Mouse (Mus musculus) megakaryocyte, adult 5-6 weeks (primary cell): ENCODE results near the gene Ctxn1. TPM values are rescaled to one million over a fixed set of nuclear protein-coding genes. Genes with fewer than 3 reads are reported as not detected.

Source experiments
- ATAC-seq: 2 replicates; pipeline ENCODE4 v1.8.0; 2016; ENCODE audit warnings: mild to moderate bottlenecking, inconsistent platforms; ENCODE audit not compliant: poor library complexity, severe bottlenecking
- total RNA-seq, 2 experiments: library from RNA; stranded (forward) in 1 of 2; stranded (reverse) in 1 of 2; fragments of 153-499, 151-499 nt in 1 of 2; fragments of 221-1000, 200-1000 nt in 1 of 2; gene quantifications; 2 replicates each; pipeline versions ENCODE4 v1.2.3 to v1.2.4; 2015 to 2017

The Ctxn1 gene
- total RNA-seq, 2 experiments from 2014 or later, result 0.15 to 1.9 TPM

- ATAC-seq, result no peak
These were observed 42.8 kb downstream of the Ctxn1 start for GRCm38 (mm10) chr8:4216296-4216695.

- ATAC-seq, result peak; percentile 83
These were observed 44.8 kb downstream of the Ctxn1 start for GRCm38 (mm10) chr8:4214006-4214980.

- ATAC-seq, result peak; percentile 26
These were observed 45.7 kb downstream of the Ctxn1 start for GRCm38 (mm10) chr8:4213210-4214005.

- ATAC-seq, result peak; percentile 24
These were observed 46.3 kb downstream of the Ctxn1 start for GRCm38 (mm10) chr8:4212809-4213209.

- ATAC-seq, result no peak
These were observed 48.0 kb downstream of the Ctxn1 start for GRCm38 (mm10) chr8:4211097-4211496.

Other genes starting within 250 kb of the Ctxn1 start
- gene Cd209f, start 153.4 kb downstream of the Ctxn1 start, total RNA-seq (2015), result not detected in 2 replicates
- 0.81 TPM in 1 of 2 replicates, not detected in the other for gene Cd209f, start 153.4 kb downstream of the Ctxn1 start, total RNA-seq (2017)
- gene Cd209g, start 125.2 kb downstream of the Ctxn1 start, total RNA-seq (2015), result not detected in 2 replicates
- not detected in 2 replicates for gene Cd209g, start 125.2 kb downstream of the Ctxn1 start, total RNA-seq (2017)
- gene Evi5l, start 92.7 kb downstream of the Ctxn1 start, total RNA-seq (2015), result 3.6 and 4.1 TPM in 2 replicates
- 4.5 and 6.0 TPM in 2 replicates for gene Evi5l, start 92.7 kb downstream of the Ctxn1 start, total RNA-seq (2017)
- gene Prr36, start 41.8 kb downstream of the Ctxn1 start, total RNA-seq (2015), result 0.09 and 0.14 TPM in 2 replicates
- gene Prr36, start 41.8 kb downstream of the Ctxn1 start, total RNA-seq (2017), result not detected in 2 replicates
- not detected in 2 replicates for gene Lrrc8e, start 32.4 kb downstream of the Ctxn1 start, total RNA-seq (2015)
- not detected in 2 replicates for gene Lrrc8e, start 32.4 kb downstream of the Ctxn1 start, total RNA-seq (2017)
- 24.6 and 32.4 TPM in 2 replicates for gene Map2k7, start 20.5 kb downstream of the Ctxn1 start, total RNA-seq (2015)
- gene Map2k7, start 20.5 kb downstream of the Ctxn1 start, total RNA-seq (2017), result 27.1 and 32.4 TPM in 2 replicates
- gene Gm49320, start 20.4 kb downstream of the Ctxn1 start, total RNA-seq (2015), result not detected in 2 replicates
- gene Gm49320, start 20.4 kb downstream of the Ctxn1 start, total RNA-seq (2017), result 0.12 TPM in 1 of 2 replicates, not detected in the other
- gene Tgfbr3l, start 11.1 kb downstream of the Ctxn1 start, total RNA-seq (2015), result 1.5 and 2.1 TPM in 2 replicates
- gene Tgfbr3l, start 11.1 kb downstream of the Ctxn1 start, total RNA-seq (2017), result 0.44 and 2.5 TPM in 2 replicates
- 17.1 and 19.3 TPM in 2 replicates for gene Snapc2, start 6.2 kb downstream of the Ctxn1 start, total RNA-seq (2015)
- gene Snapc2, start 6.2 kb downstream of the Ctxn1 start, total RNA-seq (2017), result 6.0 and 8.6 TPM in 2 replicates
- gene Timm44, start 16.6 kb upstream of the Ctxn1 start, total RNA-seq (2015), result 42.1 and 45.2 TPM in 2 replicates
- 60.3 and 68.0 TPM in 2 replicates for gene Timm44, start 16.6 kb upstream of the Ctxn1 start, total RNA-seq (2017)
- 14.0 and 18.8 TPM in 2 replicates for gene Ccl25, start 65.9 kb upstream of the Ctxn1 start, total RNA-seq (2015)
- gene Ccl25, start 65.9 kb upstream of the Ctxn1 start, total RNA-seq (2017), result 8.9 and 9.5 TPM in 2 replicates
- gene Elavl1, start 66.1 kb upstream of the Ctxn1 start, total RNA-seq (2015), result 86.6 and 92.7 TPM in 2 replicates
- gene Elavl1, start 66.1 kb upstream of the Ctxn1 start, total RNA-seq (2017), result 46.0 and 59.2 TPM in 2 replicates
- gene Cers4, start 233.8 kb upstream of the Ctxn1 start, total RNA-seq (2015), result 1.2 and 1.9 TPM in 2 replicates
- gene Cers4, start 233.8 kb upstream of the Ctxn1 start, total RNA-seq (2017), result 0.81 and 2.1 TPM in 2 replicates